Mouse (Mus musculus) E14TG2a.4 (cell line): ENCODE data around the gene AC131692.1.
A peak's percentile ranks its signal among the peaks of the same experiment; 100 is the strongest.

Experiments used
- H3K27me3 ChIP-seq: 2 replicates; pipeline ENCODE4 v1.6.1; 2014; ENCODE audit warnings: low read length, control low read depth; ENCODE audit not compliant: insufficient read depth
- H3K36me3 ChIP-seq: 2 replicates; pipeline ENCODE4 v1.6.1; 2014; ENCODE audit warnings: low read length, control low read depth; ENCODE audit not compliant: insufficient read depth
- H3K4me1 ChIP-seq: replicated peaks from 2 replicates; pipeline ENCODE4 v1.6.1; 2014; ENCODE audit warnings: low read depth, low read length, control low read depth
- H3K4me3 ChIP-seq: replicated peaks from 2 replicates; pipeline ENCODE4 v1.5.1; 2014; ENCODE audit warnings: mild to moderate bottlenecking, low read length
- H3K9me3 ChIP-seq: 2 replicates; pipeline ENCODE4 v1.6.1; 2014; ENCODE audit warnings: low read length, control low read depth
- CTCF ChIP-seq: conservative IDR thresholded peaks from 2 replicates; pipeline ENCODE4 v1.5.1; 2014; ENCODE audit warnings: low read length
- NANOG ChIP-seq: IDR thresholded peaks from 2 replicates; pipeline ENCODE4 v1.6.1; 2014; ENCODE audit warnings: borderline replicate concordance, low read length, mixed read lengths
- POU5F1 ChIP-seq: IDR thresholded peaks from 2 replicates; pipeline ENCODE4 v1.6.1; 2014; ENCODE audit warnings: low read length, borderline replicate concordance

The AC131692.1 gene

DNA sequence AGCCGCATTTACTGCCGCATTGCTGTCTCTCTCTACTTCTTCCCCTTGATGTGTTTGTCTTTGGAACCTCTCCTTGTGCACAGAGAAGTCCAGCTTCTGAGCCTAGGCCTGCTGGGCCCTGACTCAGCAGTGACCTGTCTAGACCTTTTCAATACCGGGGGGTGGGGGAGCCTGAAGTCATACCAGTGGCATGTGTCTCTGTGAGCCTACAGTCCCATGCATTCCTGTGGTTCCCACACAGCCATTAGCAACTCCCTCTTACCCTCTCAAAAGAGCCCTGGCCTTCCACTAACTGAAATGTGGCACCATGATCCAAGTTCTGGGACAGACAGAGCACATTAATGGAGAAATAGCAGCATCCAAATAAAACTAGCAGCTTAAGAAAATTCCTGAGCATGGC is 42.2 kb downstream of the AC131692.1 start:
- Histone ChIP-seq H3K4me3 (no peak overlapping the region), H3K36me3 (peaks cover 61% of the 10 kb centered on the region), H3K9me3 (no peaks in the 10 kb centered on the region), H3K4me1 (peaks cover 33% of the 10 kb centered on the region), H3K27me3 (no peaks in the 10 kb centered on the region)
- TF ChIP-seq POU5F1 (no peak), CTCF (no peak), NANOG (no peak)

DNA sequence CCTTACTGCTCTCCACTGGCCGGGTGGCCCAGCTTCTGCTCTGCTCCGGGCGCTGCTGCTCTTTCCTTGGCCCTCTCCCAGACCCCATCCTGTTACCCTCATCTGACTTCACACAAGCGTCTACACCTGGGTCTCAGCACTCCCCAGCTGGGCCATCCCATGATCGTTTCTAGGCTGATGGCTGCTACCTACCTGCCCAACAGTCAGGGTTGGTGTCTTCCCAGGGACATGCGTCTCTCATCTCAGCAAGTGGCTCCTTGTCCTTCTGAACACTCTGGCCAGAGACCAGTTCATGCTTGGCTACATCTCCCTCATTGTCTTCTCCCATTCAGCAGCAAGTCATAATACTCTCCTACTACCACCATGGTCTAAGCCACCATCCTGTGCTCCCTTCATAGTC is 45.5 kb downstream of the AC131692.1 start:
- Histone ChIP-seq H3K4me1 (peaks cover 36% of the 10 kb centered on the region), H3K9me3 (no peaks in the 10 kb centered on the region), H3K27me3 (no peaks in the 10 kb centered on the region), H3K4me3 (peak overlapping the region; percentile 87), H3K36me3 (peaks cover 47% of the 10 kb centered on the region)
- no peak for TF ChIP-seq NANOG
- TF ChIP-seq POU5F1 = no peak
- no peak for TF ChIP-seq CTCF

DNA sequence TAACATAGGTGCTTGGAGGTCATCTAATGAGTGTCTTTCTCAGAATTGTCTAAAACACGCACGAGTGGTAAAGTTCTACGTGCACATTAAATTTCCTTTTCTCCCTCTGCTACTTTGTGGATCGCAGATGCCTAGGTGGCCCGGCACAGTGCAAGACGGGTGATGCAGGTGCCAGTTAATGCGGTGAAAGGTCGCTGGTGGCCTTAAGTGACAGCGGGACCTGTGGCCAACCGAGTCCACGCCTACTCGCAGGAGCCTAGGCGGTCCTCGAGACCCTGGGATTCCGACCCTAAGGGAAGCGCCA is 46.1 kb downstream of the AC131692.1 start:
- no peaks in the 10 kb centered on the region for H3K9me3 ChIP-seq
- H3K27me3 ChIP-seq = no peaks in the 10 kb centered on the region
- peaks cover 36% of the 10 kb centered on the region for H3K4me1 ChIP-seq
- H3K4me3 ChIP-seq = peak overlapping the region; percentile 87
- TF ChIP-seq POU5F1 (no peak), NANOG (no peak), CTCF (no peak)
- peaks cover 41% of the 10 kb centered on the region for H3K36me3 ChIP-seq

DNA sequence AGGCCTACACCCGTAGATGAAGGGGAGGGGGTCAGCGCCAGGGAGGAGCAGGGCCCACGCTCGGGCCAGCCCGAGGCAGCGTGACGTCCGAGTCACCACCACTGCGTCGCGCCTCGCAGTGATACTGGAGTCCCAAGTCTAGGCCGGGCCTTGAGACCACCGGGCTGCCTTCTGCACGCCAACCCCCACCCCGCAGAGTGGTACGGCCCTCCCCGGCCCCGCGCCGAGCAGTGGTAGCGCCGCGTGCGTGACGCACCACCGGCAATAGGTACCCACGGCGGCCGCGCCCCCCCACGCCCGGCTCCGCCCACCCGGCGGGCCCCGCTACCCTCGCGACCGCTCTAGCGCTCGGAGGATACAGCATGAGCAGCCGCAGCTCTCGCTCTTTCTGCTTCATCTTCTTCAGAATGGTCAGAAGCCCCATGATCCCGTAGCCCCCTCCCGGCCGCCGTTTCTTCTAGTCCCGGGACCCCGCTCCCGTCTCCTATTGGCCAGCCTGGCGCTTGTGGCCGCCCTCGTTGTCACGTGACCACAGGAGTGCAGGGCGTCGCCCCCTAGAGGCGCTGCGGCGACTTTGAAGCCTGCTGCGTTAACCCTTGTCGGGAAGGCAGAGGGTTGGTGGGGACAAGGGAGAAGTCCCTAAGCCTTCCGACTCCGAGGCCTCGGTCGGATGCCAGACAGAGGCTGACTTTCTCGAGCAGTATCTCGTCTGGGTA is 46.6 kb downstream of the AC131692.1 start, which contains the start of gene Batf2:
Gene Batf2 (plus strand): TSS at position 306 of the 716 bp plus-strand sequence.
- H3K4me3 ChIP-seq = peak within 1 kb of the TSS; percentile 87

DNA sequence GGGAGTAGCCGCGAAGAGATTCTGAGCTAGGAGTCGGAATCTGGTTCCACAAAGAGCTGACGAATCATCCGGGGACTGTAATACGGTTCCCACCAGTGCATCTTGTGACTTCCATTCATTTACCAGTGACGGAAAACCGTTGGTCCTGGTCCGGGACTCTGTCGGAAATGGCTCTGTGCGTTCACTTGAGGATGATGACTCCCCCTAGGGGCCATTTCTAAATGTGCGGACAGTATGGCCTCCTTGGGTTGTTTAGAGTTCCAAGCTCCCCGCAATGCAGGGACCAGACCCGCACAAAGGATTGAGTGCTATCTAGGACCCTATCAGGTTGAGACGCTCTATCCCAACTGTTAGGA is 47.2 kb downstream of the AC131692.1 start, which contains the start of gene Arl2:
Gene Arl2 (minus strand): TSS at position 155 of the 356 bp plus-strand sequence.
- TF ChIP-seq CTCF (peak; percentile 62), POU5F1 (no peak)
- Histone ChIP-seq H3K27me3 (no peaks in the 10 kb centered on the region), H3K4me1 (peaks cover 36% of the 10 kb centered on the region), H3K9me3 (no peaks in the 10 kb centered on the region), H3K4me3 (peak within 1 kb of the TSS; percentile 87), H3K36me3 (peaks cover 30% of the 10 kb centered on the region)

More for the DNA sequence above, 46.6 kb downstream of the AC131692.1 start, which contains the start of gene Batf2:
- TF ChIP-seq POU5F1 (no peak), NANOG (no peak)
- no peaks in the 10 kb centered on the region for H3K27me3 ChIP-seq
- peaks cover 36% of the 10 kb centered on the region for H3K36me3 ChIP-seq
- H3K9me3 ChIP-seq = no peaks in the 10 kb centered on the region
- peaks cover 36% of the 10 kb centered on the region for H3K4me1 ChIP-seq

DNA sequence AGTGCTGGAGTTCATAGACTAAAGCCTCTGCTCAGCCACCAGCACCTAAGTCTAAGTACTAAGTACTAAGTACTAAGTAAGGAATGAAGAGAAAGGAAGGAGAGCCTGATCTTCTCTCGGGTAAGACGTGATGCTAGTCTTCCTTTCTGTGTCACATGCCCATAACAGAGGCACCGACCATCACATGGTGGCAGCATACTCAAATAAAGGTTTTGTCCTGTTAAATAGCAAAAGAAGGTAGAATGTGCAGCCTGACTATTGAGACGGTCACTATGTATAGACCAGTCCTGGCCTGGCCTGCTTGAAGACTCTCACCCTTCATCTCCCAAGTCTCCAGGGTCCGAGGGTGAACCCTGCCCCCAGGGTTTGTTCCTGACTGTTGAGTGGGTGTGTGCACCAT is 50.6 kb downstream of the AC131692.1 start:
- peaks cover 3% of the 10 kb centered on the region; the same call in 1 of the 2 replicates for H3K27me3 ChIP-seq
- no peaks in the 10 kb centered on the region for H3K9me3 ChIP-seq
- H3K36me3 ChIP-seq = no peaks in the 10 kb centered on the region
- H3K4me1 ChIP-seq = peaks cover 12% of the 10 kb centered on the region
- H3K4me3 ChIP-seq = no peak overlapping the region
- TF ChIP-seq NANOG = no peak
- no peak for TF ChIP-seq CTCF
- TF ChIP-seq POU5F1 = no peak
